In the genomic region with DNA sequence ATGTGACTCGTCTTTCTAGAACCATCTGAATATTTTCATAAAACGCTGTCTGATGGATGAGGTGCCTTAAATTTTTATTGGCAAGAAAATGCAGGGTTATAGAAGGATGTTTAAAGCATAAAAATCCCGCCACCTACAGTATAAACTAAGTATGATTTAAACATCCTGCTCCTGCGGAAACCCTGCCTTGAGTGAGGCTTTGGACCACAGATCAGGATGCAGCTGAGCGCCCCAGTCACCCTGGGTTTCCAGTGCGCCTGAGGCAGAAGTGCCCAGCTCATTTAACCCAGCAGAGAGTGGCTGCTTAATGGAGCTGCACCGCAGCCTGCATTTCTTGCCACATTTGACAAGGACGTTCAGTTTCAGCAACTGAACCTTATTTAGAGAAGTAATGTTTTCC, we compare ENCODE assay signal across 10 mouse cellular contexts.
DNase-seq lines count a peak whose midpoint lies in the region; ATAC-seq and TF ChIP-seq lines count a peak whose summit lies in the region.
"Had no signal": no experiment of that assay in that cellular context is flagged by ENCODE, and none has a peak within 500 bp of the region (broad histone marks: within the 10 kb centered on the region; RNA-seq: fewer than 3 reads in every experiment).

No protein-coding gene starts in this region.

- no peak overlapping the region for H3K9ac ChIP-seq in hindbrain, embryonic 11.5 days (ENCODE audit: low read depth, low read length)
- H3K9ac ChIP-seq in hindbrain, postnatal 0 days (replicated peaks; ENCODE audit: low read length) = no peak overlapping the region
- no peak overlapping the region for H3K9ac ChIP-seq in lung, embryonic 16.5 days (ENCODE audit: low read length)

- H3K4me2 ChIP-seq in hindbrain, embryonic 11.5 days (replicated peaks; ENCODE audit: low read depth, low read length) = no peak overlapping the region
- H3K4me2 ChIP-seq in hindbrain, postnatal 0 days (ENCODE audit: low read depth, low read length) = no peak overlapping the region
- no peak overlapping the region for H3K4me2 ChIP-seq in lung, embryonic 16.5 days (ENCODE audit: low read depth, low read length)

- H3K27ac ChIP-seq in hindbrain, embryonic 11.5 days (ENCODE audit: low read depth, low read length) = no peak overlapping the region
- no peak overlapping the region for H3K27ac ChIP-seq in hindbrain, embryonic 10.5 days
- H3K27ac ChIP-seq in hindbrain, postnatal 0 days = no peak overlapping the region
- H3K27ac ChIP-seq in lung, embryonic 16.5 days (ENCODE audit: low read length) = no peak overlapping the region

- H3K27me3 ChIP-seq in hindbrain, embryonic 11.5 days (ENCODE audit: control insufficient read depth, insufficient read depth, low read length) = no peaks in the 10 kb centered on the region
- H3K27me3 ChIP-seq in hindbrain, embryonic 10.5 days (ENCODE audit: insufficient read depth, poor library complexity, severe bottlenecking) = no peaks in the 10 kb centered on the region
- no peaks in the 10 kb centered on the region for H3K27me3 ChIP-seq in hindbrain, postnatal 0 days (ENCODE audit: insufficient read depth, low read length)
- no peaks in the 10 kb centered on the region for H3K27me3 ChIP-seq in lung, embryonic 16.5 days (ENCODE audit: control insufficient read depth, insufficient read depth, low read depth, low read length)

- no peaks in the 10 kb centered on the region for H3K4me1 ChIP-seq in hindbrain, embryonic 11.5 days (replicated peaks; ENCODE audit: control insufficient read depth, insufficient read depth, low read length)
- no peaks in the 10 kb centered on the region; the same call in 1 of the 2 replicates for H3K4me1 ChIP-seq in hindbrain, embryonic 10.5 days (replicated peaks)
- H3K4me1 ChIP-seq in hindbrain, postnatal 0 days (ENCODE audit: insufficient read depth, low read length) = no peaks in the 10 kb centered on the region
- peaks cover 3% of the 10 kb centered on the region; the same call in 1 of the 2 replicates for H3K4me1 ChIP-seq in lung, embryonic 16.5 days (replicated peaks; ENCODE audit: control insufficient read depth, insufficient read depth, low read length)

- 71% methylated on average over 8 of the region's 8 CpGs for WGBS in hindbrain, embryonic 11.5 days
- 75% methylated on average over 8 of the region's 8 CpGs for WGBS in hindbrain, embryonic 10.5 days
- WGBS in hindbrain, postnatal 0 days = 55% methylated on average over 8 of the region's 8 CpGs
- 37% methylated on average over 8 of the region's 8 CpGs for WGBS in lung, embryonic 16.5 days

- H3K36me3 ChIP-seq in hindbrain, embryonic 11.5 days (ENCODE audit: control insufficient read depth, insufficient read depth, low read length) = no peaks in the 10 kb centered on the region
- H3K36me3 ChIP-seq in hindbrain, embryonic 10.5 days = no peaks in the 10 kb centered on the region
- H3K36me3 ChIP-seq in hindbrain, postnatal 0 days (ENCODE audit: insufficient read depth, low read length) = no peaks in the 10 kb centered on the region
- H3K36me3 ChIP-seq in lung, embryonic 16.5 days (ENCODE audit: control insufficient read depth, insufficient read depth, low read length) = no peaks in the 10 kb centered on the region

- no peak for ATAC-seq in hindbrain, embryonic 11.5 days (ENCODE audit: low FRiP score)
- no peak for ATAC-seq in hindbrain, postnatal 0 days
- peak; percentile 95 for ATAC-seq in lung, embryonic 16.5 days (ENCODE audit: low read depth)

- no peaks in the 10 kb centered on the region for H3K9me3 ChIP-seq in hindbrain, embryonic 11.5 days (ENCODE audit: control insufficient read depth, low read length)
- no peaks in the 10 kb centered on the region for H3K9me3 ChIP-seq in hindbrain, embryonic 10.5 days
- H3K9me3 ChIP-seq in hindbrain, postnatal 0 days (ENCODE audit: low read length) = no peaks in the 10 kb centered on the region
- H3K9me3 ChIP-seq in lung, embryonic 16.5 days (ENCODE audit: control insufficient read depth, low read length) = no peaks in the 10 kb centered on the region

- TF ChIP-seq CTCF in brain, embryonic 14.5 days (IDR thresholded peaks at IDR 0.05; ENCODE audit: borderline replicate concordance, extremely low read depth, insufficient read depth, insufficient read length) = no peak
- TF ChIP-seq CTCF in hindbrain, postnatal 0 days (IDR thresholded peaks at IDR 0.05; ENCODE audit: low read depth) = 0 out of 2 replicates have a peak, but pooled peaks have one; percentile 10

- no peak overlapping the region for H3K4me3 ChIP-seq in hindbrain, embryonic 11.5 days (ENCODE audit: low read depth, low read length)
- no peak overlapping the region for H3K4me3 ChIP-seq in hindbrain, embryonic 10.5 days
- H3K4me3 ChIP-seq in hindbrain, postnatal 0 days (ENCODE audit: low read length) = no peak overlapping the region
- no peak overlapping the region for H3K4me3 ChIP-seq in lung, embryonic 16.5 days (ENCODE audit: low read length)

- peak; percentile 10 for DNase-seq in hindbrain, embryonic 11.5 days (ENCODE audit: low spot score)
- DNase-seq in hindbrain, embryonic 10.5 days (ENCODE audit: low spot score) = no peak
- DNase-seq in brain, embryonic 14.5 days (ENCODE audit: low read depth) = peak; percentile 55
- DNase-seq in hindbrain, postnatal 0 days (ENCODE audit: low spot score) = peak; percentile 37
- DNase-seq in heart, adult 18-20 months = no peak
- no peak for DNase-seq in ovary, postnatal 14 days (ENCODE audit: low spot score)
- no peak for DNase-seq in layer of hippocampus, adult 9-10 months (ENCODE audit: low spot score)
- DNase-seq: cerebellum, adult 9-11 months; layer of hippocampus, postnatal 36 days had no signal

- no peak for TF ChIP-seq POLR2A in brain, embryonic 14.5 days (IDR thresholded peaks at IDR 0.05; ENCODE audit: borderline replicate concordance, extremely low read depth, insufficient read depth, insufficient read length, poor library complexity, severe bottlenecking)

Comparison
In these comparisons a context has a peak if more than half of its experiments do, and no peak if none do; other contexts are left out.
1. DNase-seq: peak in hindbrain, embryonic 11.5 days (single experiment), brain, embryonic 14.5 days (single experiment) and hindbrain, postnatal 0 days (single experiment); none in hindbrain, embryonic 10.5 days (single experiment), heart, adult 18-20 months (0 of 2), ovary, postnatal 14 days (single experiment) and layer of hippocampus, adult 9-10 months (single experiment).